Mouse (Mus musculus) embryonic facial prominence, embryonic 15.5 days (tissue): ENCODE data around the gene 2610528A11Rik. TPM values are rescaled to one million over a fixed set of nuclear protein-coding genes. Genes with fewer than 3 reads are reported as not detected.

Source experiments
- ATAC-seq: fragments of 200-750 bp; cut with Nextera tagmentation; 2 replicates; pipeline ENCODE4 v1.8.0; 2017; ENCODE audit warnings: low read depth, moderate TSS enrichment; ENCODE audit not compliant: insufficient number of reproducible peaks, low FRiP score, low TSS enrichment
- H3K27ac ChIP-seq: fragments of 300-500 bp; sonication (generic); replicated peaks from 2 replicates; pipeline ENCODE4 v1.5.1; 2015; ENCODE audit warnings: mild to moderate bottlenecking, inconsistent platforms
- H3K27me3 ChIP-seq: fragments of 300-500 bp; sonication (generic); 2 replicates; pipeline ENCODE4 v1.6.1; 2015; ENCODE audit warnings: inconsistent platforms
- H3K36me3 ChIP-seq: fragments of 300-500 bp; sonication (generic); 2 replicates; pipeline ENCODE4 v1.6.1; 2015; ENCODE audit warnings: mild to moderate bottlenecking, inconsistent platforms
- H3K4me1 ChIP-seq: fragments of 300-500 bp; sonication (generic); 2 replicates; pipeline ENCODE4 v1.6.1; 2015; ENCODE audit warnings: inconsistent platforms
- H3K4me2 ChIP-seq: fragments of 300-500 bp; sonication (generic); replicated peaks from 2 replicates; pipeline ENCODE4 v1.6.1; 2015; ENCODE audit warnings: mild to moderate bottlenecking, inconsistent platforms
- H3K4me3 ChIP-seq: fragments of 300-500 bp; sonication (generic); replicated peaks from 2 replicates; pipeline ENCODE4 v1.5.1; 2015; ENCODE audit warnings: mild to moderate bottlenecking, inconsistent platforms
- H3K9ac ChIP-seq: fragments of 300-500 bp; sonication (generic); 2 replicates; pipeline ENCODE4 v1.6.1; 2015; ENCODE audit warnings: inconsistent platforms
- H3K9me3 ChIP-seq: fragments of 300-500 bp; sonication (generic); replicated peaks from 2 replicates; pipeline ENCODE4 v1.6.1; 2016; ENCODE audit warnings: inconsistent platforms
- WGBS: fragments of 180-500 bp; shearing (Covaris S2); methylation state at CpG from one replicate; pipeline ENCODE4 v1.1.7; 2015; 5-methylcytosine and 5-hydroxymethylcytosine counted together
- polyA plus RNA-seq: library from polyadenylated mRNA; unstranded; fragments of >200 nt; fragmentation: Nextera tagmentation; extraction: Ambion mirVana; gene quantifications from 2 replicates; pipeline ENCODE4 v1.2.1, GENCODE M21; 2015

2610528A11Rik gene
- polyA plus RNA-seq, 1 experiment from 2014 or later = 28.6 TPM

GRCm38 (mm10) chr14:37112931-37113330 lies 891 bp downstream of the 2610528A11Rik start:
- no peaks in the 10 kb centered on the region for H3K9me3 ChIP-seq
- no peak overlapping the region for H3K4me2 ChIP-seq
- H3K36me3 ChIP-seq = no peaks in the 10 kb centered on the region
- H3K27me3 ChIP-seq = no peaks in the 10 kb centered on the region
- WGBS = 85% methylated on average over 7 of the region's 7 CpGs
- no peak overlapping the region for H3K4me3 ChIP-seq
- H3K9ac ChIP-seq = no peak overlapping the region
- no peak overlapping the region for H3K27ac ChIP-seq
- ATAC-seq = no peak
- H3K4me1 ChIP-seq = no peaks in the 10 kb centered on the region

GRCm38 (mm10) chr14:37111371-37111770 lies 2.5 kb downstream of the 2610528A11Rik start:
- Histone ChIP-seq H3K9ac (no peak overlapping the region), H3K36me3 (no peaks in the 10 kb centered on the region), H3K4me1 (no peaks in the 10 kb centered on the region), H3K4me3 (no peak overlapping the region), H3K4me2 (no peak overlapping the region), H3K9me3 (no peaks in the 10 kb centered on the region), H3K27me3 (no peaks in the 10 kb centered on the region), H3K27ac (no peak overlapping the region)
- no peak for ATAC-seq

GRCm38 (mm10) chr14:37110456-37110855 lies 3.4 kb downstream of the 2610528A11Rik start:
- Histone ChIP-seq H3K27ac (no peak overlapping the region), H3K27me3 (no peaks in the 10 kb centered on the region), H3K4me2 (no peak overlapping the region), H3K9ac (no peak overlapping the region), H3K36me3 (no peaks in the 10 kb centered on the region), H3K4me1 (no peaks in the 10 kb centered on the region), H3K4me3 (no peak overlapping the region), H3K9me3 (no peaks in the 10 kb centered on the region)
- no peak for ATAC-seq
- WGBS = 76% methylated on average over 2 of the region's 2 CpGs

- Histone ChIP-seq H3K27ac (no peak overlapping the region), H3K36me3 (no peaks in the 10 kb centered on the region), H3K4me1 (no peaks in the 10 kb centered on the region), H3K4me2 (no peak overlapping the region), H3K9me3 (no peaks in the 10 kb centered on the region), H3K4me3 (no peak overlapping the region), H3K9ac (no peak overlapping the region), H3K27me3 (no peaks in the 10 kb centered on the region)
- ATAC-seq = no peak
- 57% methylated on average over 9 of the region's 9 CpGs for WGBS
Measured at GRCm38 (mm10) chr14:37109975-37110374, 3.8 kb downstream of the 2610528A11Rik start.

- Histone ChIP-seq H3K9me3 (no peaks in the 10 kb centered on the region), H3K36me3 (no peaks in the 10 kb centered on the region)
Measured at GRCm38 (mm10) chr14:37109460-37109859, 4.4 kb downstream of the 2610528A11Rik start.

GRCm38 (mm10) chr14:37105846-37106245 lies 8.0 kb downstream of the 2610528A11Rik start:
- H3K27ac ChIP-seq = no peak overlapping the region; the same call in 1 of the 2 replicates
- no peak for ATAC-seq
- no peaks in the 10 kb centered on the region for H3K4me1 ChIP-seq
- no peak overlapping the region for H3K9ac ChIP-seq
- no peak overlapping the region for H3K4me3 ChIP-seq
- WGBS = 35% methylated on average over 7 of the region's 7 CpGs
- H3K4me2 ChIP-seq = no peak overlapping the region
- H3K36me3 ChIP-seq = no peaks in the 10 kb centered on the region
- no peaks in the 10 kb centered on the region for H3K9me3 ChIP-seq
- peaks cover under 1% of the 10 kb centered on the region; the same call in 1 of the 2 replicates for H3K27me3 ChIP-seq

More at GRCm38 (mm10) chr14:37109460-37109859, 4.4 kb downstream of the 2610528A11Rik start:
- no peaks in the 10 kb centered on the region for H3K4me1 ChIP-seq
- ATAC-seq = no peak
- 72% methylated on average over 8 of the region's 8 CpGs for WGBS
- H3K4me3 ChIP-seq = no peak overlapping the region
- H3K27ac ChIP-seq = no peak overlapping the region
- no peak overlapping the region for H3K4me2 ChIP-seq
- no peaks in the 10 kb centered on the region for H3K27me3 ChIP-seq
- H3K9ac ChIP-seq = no peak overlapping the region

GRCm38 (mm10) chr14:37104747-37105146 lies 9.1 kb downstream of the 2610528A11Rik start:
- Histone ChIP-seq H3K27ac (no peak overlapping the region), H3K4me3 (no peak overlapping the region), H3K9me3 (no peaks in the 10 kb centered on the region), H3K4me2 (no peak overlapping the region), H3K36me3 (no peaks in the 10 kb centered on the region), H3K27me3 (peaks cover 4% of the 10 kb centered on the region; the same call in 1 of the 2 replicates), H3K4me1 (no peaks in the 10 kb centered on the region), H3K9ac (no peak overlapping the region)
- WGBS = 41% methylated on average over 5 of the region's 5 CpGs
- peak; percentile 56; the same call in 1 of the 2 replicates for ATAC-seq

- Histone ChIP-seq H3K27ac (no peak overlapping the region), H3K4me1 (peaks cover 10% of the 10 kb centered on the region), H3K36me3 (no peaks in the 10 kb centered on the region), H3K9ac (no peak overlapping the region), H3K4me3 (no peak overlapping the region), H3K27me3 (peaks cover 24% of the 10 kb centered on the region), H3K9me3 (no peaks in the 10 kb centered on the region), H3K4me2 (no peak overlapping the region)
- 73% methylated on average over 3 of the region's 3 CpGs for WGBS
- ATAC-seq = no peak
Measured at GRCm38 (mm10) chr14:37102484-37102883, 11.3 kb downstream of the 2610528A11Rik start.

- no peaks in the 10 kb centered on the region for H3K9me3 ChIP-seq
- H3K4me3 ChIP-seq = no peak overlapping the region
- peaks cover 32% of the 10 kb centered on the region for H3K27me3 ChIP-seq
- no peak for ATAC-seq
- WGBS = 63% methylated on average over 5 of the region's 5 CpGs
- no peak overlapping the region for H3K27ac ChIP-seq
- H3K4me1 ChIP-seq = peaks cover 10% of the 10 kb centered on the region
- no peak overlapping the region for H3K4me2 ChIP-seq
- no peaks in the 10 kb centered on the region for H3K36me3 ChIP-seq
- no peak overlapping the region for H3K9ac ChIP-seq
Measured at GRCm38 (mm10) chr14:37101531-37101930, 12.3 kb downstream of the 2610528A11Rik start.

- Histone ChIP-seq H3K27ac (no peak within 1 kb of the TSS), H3K27me3 (peaks cover 32% of the 10 kb centered on the region), H3K36me3 (no peaks in the 10 kb centered on the region), H3K4me3 (peak within 1 kb of the TSS; percentile 34), H3K4me2 (peak within 1 kb of the TSS; percentile 48), H3K9ac (no peak within 1 kb of the TSS), H3K9me3 (no peaks in the 10 kb centered on the region), H3K4me1 (peaks cover 10% of the 10 kb centered on the region)
- ATAC-seq = peak; percentile 79
- WGBS = under 1% methylated on average over 30 of the region's 30 CpGs
Measured at GRCm38 (mm10) chr14:37097956-37098530, 15.8 kb downstream of the 2610528A11Rik start, which contains the start of gene Cdhr1. TSS of gene Cdhr1 (minus strand) at chr14:37098347.

GRCm38 (mm10) chr14:37095556-37095955 lies 18.3 kb downstream of the 2610528A11Rik start:
- no peak overlapping the region for H3K4me3 ChIP-seq
- no peak overlapping the region for H3K9ac ChIP-seq
- no peaks in the 10 kb centered on the region for H3K9me3 ChIP-seq
- ATAC-seq = no peak
- peaks cover 10% of the 10 kb centered on the region for H3K4me1 ChIP-seq
- WGBS = 75% methylated on average over 4 of the region's 4 CpGs
- H3K27ac ChIP-seq = no peak overlapping the region
- H3K4me2 ChIP-seq = no peak overlapping the region
- peaks cover 28% of the 10 kb centered on the region for H3K27me3 ChIP-seq
- no peaks in the 10 kb centered on the region for H3K36me3 ChIP-seq

- 75% methylated on average over 6 of the region's 6 CpGs for WGBS
- no peak for ATAC-seq
- H3K27me3 ChIP-seq = peaks cover 28% of the 10 kb centered on the region
- H3K27ac ChIP-seq = no peak overlapping the region
- no peak overlapping the region for H3K9ac ChIP-seq
- no peaks in the 10 kb centered on the region for H3K9me3 ChIP-seq
- H3K4me2 ChIP-seq = no peak overlapping the region
- no peak overlapping the region for H3K4me3 ChIP-seq
- H3K36me3 ChIP-seq = no peaks in the 10 kb centered on the region
- H3K4me1 ChIP-seq = peaks cover 10% of the 10 kb centered on the region
Measured at GRCm38 (mm10) chr14:37094436-37094835, 19.4 kb downstream of the 2610528A11Rik start.
